Mouse (Mus musculus) liver, adult 2 months (tissue): ENCODE data around the gene Cdh1. TPM values are rescaled to one million over a fixed set of nuclear protein-coding genes. Genes with fewer than 3 reads are reported as not detected.
A peak's percentile ranks its signal among the peaks of the same experiment; 100 is the strongest.
"Not testable (repeated sequence)": the region's sequence is repeated elsewhere in the genome, so short reads cannot be mapped to it uniquely, and the experiment has no call there.

Experiments used
- DNase-seq: peaks from one replicate; pipeline ENCODE4 v3.0.0-alpha.2; 2011; ENCODE audit warnings: low read depth, low spot score; ENCODE audit errors: extremely low read depth
- H3K27ac ChIP-seq: fragments of 200-500 bp; replicated peaks from 2 replicates; pipeline ENCODE4 v1.5.1; 2012; ENCODE audit warnings: low read depth, mild to moderate bottlenecking, control low read depth, inconsistent platforms, low read length; ENCODE audit not compliant: insufficient read depth
- H3K27me3 ChIP-seq: fragments of 200-500 bp; 2 replicates; pipeline ENCODE4 v1.6.1; 2012; ENCODE audit warnings: mild to moderate bottlenecking, moderate library complexity, low read length, inconsistent platforms; ENCODE audit not compliant: control insufficient read depth, insufficient read depth
- H3K36me3 ChIP-seq: fragments of 200-500 bp; 2 replicates; pipeline ENCODE4 v1.6.1; 2012; ENCODE audit warnings: low read length, inconsistent platforms; ENCODE audit not compliant: control insufficient read depth, insufficient read depth
- H3K4me1 ChIP-seq: fragments of 200-500 bp; 2 replicates; pipeline ENCODE4 v1.6.1; 2011; ENCODE audit warnings: low read length; ENCODE audit not compliant: control insufficient read depth, insufficient read depth
- H3K4me3 ChIP-seq: fragments of 200-500 bp; 2 replicates; pipeline ENCODE4 v1.5.1; 2011; ENCODE audit warnings: low read depth, mild to moderate bottlenecking, control low read depth, low read length, moderate library complexity; ENCODE audit not compliant: insufficient read depth
- H3K79me2 ChIP-seq: fragments of 200-500 bp; 2 replicates; pipeline ENCODE4 v1.6.1; 2012; ENCODE audit warnings: inconsistent platforms, mild to moderate bottlenecking, low read length, moderate library complexity; ENCODE audit not compliant: control insufficient read depth, insufficient read depth
- H3K9ac ChIP-seq: fragments of 200-500 bp; 2 replicates; pipeline ENCODE4 v1.6.1; 2012; ENCODE audit warnings: low read depth, mild to moderate bottlenecking, control low read depth, inconsistent platforms, low read length
- CTCF ChIP-seq: fragments of 200-500 bp; IDR thresholded peaks from 2 replicates; pipeline ENCODE4 v1.5.1; 2011; ENCODE audit warnings: low read depth, low read length, control low read depth
- POLR2A ChIP-seq: fragments of 200-500 bp; IDR thresholded peaks from 2 replicates; pipeline ENCODE4 v1.6.1; 2011; ENCODE audit warnings: low read length, control low read depth; ENCODE audit not compliant: insufficient read depth; ENCODE audit errors: extremely low read depth
- WGBS: fragments of 180-500 bp; shearing (Covaris S2); methylation state at CpG from one replicate; pipeline ENCODE4 v1.1.7; 2018; 5-methylcytosine and 5-hydroxymethylcytosine counted together
- polyA plus RNA-seq: library from polyadenylated mRNA; depleted of rRNA; stranded (reverse); fragments of >200 nt; gene quantifications from 2 replicates; pipeline ENCODE4 v1.2.3, GENCODE M21; 2012
- total RNA-seq: library from RNA; depleted of rRNA; stranded (reverse); fragments of >200 nt; gene quantifications from 2 replicates; pipeline ENCODE4 v1.2.3, GENCODE M21; 2014

The Cdh1 gene
- total and polyA plus RNA-seq, 2 experiments: 17.5 to 19.8 TPM

DNA sequence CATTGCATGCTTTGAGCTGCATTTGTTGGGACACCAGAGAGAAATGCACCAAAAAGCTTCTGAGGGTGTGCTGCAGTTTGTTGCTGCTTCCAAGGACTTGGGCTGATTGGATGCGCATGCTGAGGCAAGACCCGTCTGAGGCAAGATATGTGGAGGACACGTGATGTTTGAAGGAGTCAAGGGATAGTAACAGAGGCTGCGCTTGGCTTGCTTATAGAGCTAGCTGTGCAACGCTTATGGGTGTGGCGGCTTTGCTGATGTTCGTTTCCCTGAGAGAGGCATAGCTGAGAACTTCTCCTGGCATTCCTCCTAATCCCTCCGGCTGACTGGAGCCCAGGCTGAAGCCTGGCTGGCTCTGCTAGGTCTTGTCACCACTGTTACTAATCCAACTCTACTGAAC is 16.3 kb upstream of the Cdh1 start:
- no peak overlapping the region for H3K9ac ChIP-seq
- 95% methylated on average over 8 of the region's 8 CpGs for WGBS
- H3K4me1 ChIP-seq: no peaks in the 10 kb centered on the region; the same call in 1 of the 2 replicates
- no peak for TF ChIP-seq CTCF
- TF ChIP-seq POLR2A: no peak
- no peaks in the 10 kb centered on the region for H3K27me3 ChIP-seq
- no peak overlapping the region for H3K4me3 ChIP-seq
- no peak for DNase-seq
- no peaks in the 10 kb centered on the region for H3K36me3 ChIP-seq
- no peak overlapping the region for H3K27ac ChIP-seq
- no peaks in the 10 kb centered on the region for H3K79me2 ChIP-seq

DNA sequence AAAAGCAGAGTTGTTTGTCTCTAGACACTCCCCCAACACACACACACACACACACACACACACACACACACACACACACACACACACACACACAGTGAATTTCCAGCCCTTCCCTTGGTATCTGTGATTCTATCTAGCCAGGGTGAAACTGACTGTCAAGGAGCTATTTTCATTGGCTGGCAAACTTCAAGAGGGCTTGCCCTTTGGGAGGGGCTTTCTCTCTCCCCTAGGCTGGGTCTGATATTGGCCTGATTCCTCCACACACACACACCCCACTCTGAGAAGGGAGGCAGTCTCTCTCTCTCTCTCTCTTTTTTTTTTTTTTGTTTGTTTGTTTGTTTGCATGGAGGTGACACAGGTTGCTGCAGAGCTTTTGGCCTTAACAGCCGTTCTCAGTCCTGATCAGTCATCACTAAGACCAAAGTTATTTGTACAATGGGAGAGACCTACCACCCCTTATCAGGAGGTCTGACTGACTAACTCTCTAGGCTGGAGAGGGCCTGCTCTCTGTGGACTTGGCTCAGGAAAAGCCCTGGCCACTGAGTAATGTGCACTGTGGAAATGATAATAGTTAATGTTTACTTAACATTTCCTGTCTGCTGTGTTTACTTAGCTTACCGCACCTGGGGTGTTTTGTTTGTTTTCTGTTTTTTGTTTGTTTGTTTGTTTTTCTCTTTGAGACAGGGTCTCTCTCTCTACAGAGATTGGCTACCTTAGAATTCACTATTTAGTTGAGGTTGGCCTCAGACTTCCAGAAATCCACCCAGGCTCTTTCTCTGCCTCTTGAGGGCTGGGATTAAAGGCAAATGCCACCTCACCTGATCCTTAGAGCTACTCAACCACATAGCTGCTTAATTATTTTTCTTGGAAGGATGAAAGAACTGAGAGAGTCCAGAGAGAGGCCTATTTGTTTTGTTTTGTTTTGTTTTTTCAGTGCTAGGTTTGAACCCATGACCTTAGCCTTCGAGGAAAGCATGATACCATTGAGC is 14.4 kb upstream of the Cdh1 start:
- 0 out of 2 replicates have a peak overlapping the region, but pooled peaks have one; percentile 1 for H3K27ac ChIP-seq
- no peaks in the 10 kb centered on the region; the same call in 1 of the 2 replicates for H3K4me1 ChIP-seq
- peak; percentile 70 for DNase-seq
- no peaks in the 10 kb centered on the region for H3K36me3 ChIP-seq
- H3K79me2 ChIP-seq: no peaks in the 10 kb centered on the region
- TF ChIP-seq CTCF (no peak), POLR2A (no peak)
- H3K9ac ChIP-seq: no peak overlapping the region
- 16% methylated on average over 3 of the region's 3 CpGs for WGBS
- no peak overlapping the region for H3K4me3 ChIP-seq
- no peaks in the 10 kb centered on the region for H3K27me3 ChIP-seq

DNA sequence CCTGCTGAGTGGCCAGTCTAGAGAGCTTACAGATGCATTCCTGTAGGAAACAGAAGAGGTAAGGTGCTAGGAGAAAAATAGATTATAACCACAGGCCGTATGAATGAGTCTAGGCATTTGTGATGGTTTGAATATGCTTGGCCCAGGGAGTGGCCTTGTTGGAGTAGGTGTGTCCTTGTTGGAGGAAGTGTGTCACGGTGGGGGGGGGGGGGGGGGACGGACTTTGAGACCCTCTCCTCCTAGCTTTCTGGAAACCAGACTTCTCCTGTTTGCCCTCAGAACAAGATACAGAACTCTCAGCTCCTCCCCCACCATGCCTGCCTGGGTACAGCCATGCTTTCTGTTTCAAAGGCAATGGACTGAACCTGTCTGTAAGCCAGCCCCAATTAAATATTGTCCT is 10.7 kb upstream of the Cdh1 start:
- no peak overlapping the region for H3K9ac ChIP-seq
- H3K27me3 ChIP-seq: no peaks in the 10 kb centered on the region
- 45% methylated on average over 3 of the region's 3 CpGs for WGBS
- peaks cover 8% of the 10 kb centered on the region; the same call in 1 of the 2 replicates for H3K4me1 ChIP-seq
- no peak for DNase-seq
- H3K79me2 ChIP-seq: no peaks in the 10 kb centered on the region
- no peak overlapping the region for H3K27ac ChIP-seq
- no peak for TF ChIP-seq CTCF
- no peak for TF ChIP-seq POLR2A
- H3K4me3 ChIP-seq: no peak overlapping the region
- no peaks in the 10 kb centered on the region for H3K36me3 ChIP-seq

DNA sequence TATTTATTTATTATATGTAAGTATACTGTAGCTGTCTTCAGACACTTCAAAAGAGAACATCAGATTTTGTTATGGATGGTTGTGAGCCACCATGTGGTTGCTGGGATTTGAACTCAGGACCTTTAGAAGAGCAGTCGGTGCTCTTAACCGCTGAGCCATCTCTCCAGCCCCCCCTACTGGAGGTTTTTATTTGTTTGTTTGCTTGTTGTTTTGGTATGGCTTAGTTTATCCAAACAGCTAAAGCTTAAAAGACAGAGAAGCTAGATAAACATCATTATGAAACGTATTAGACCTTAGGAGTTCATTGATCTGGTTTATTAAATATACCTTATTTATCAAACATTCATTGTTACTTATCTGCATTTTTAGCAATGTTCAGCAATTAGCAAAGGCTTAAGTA is 7.5 kb upstream of the Cdh1 start:
- not testable (repeated sequence) for H3K27me3 ChIP-seq, H3K79me2 ChIP-seq, H3K36me3 ChIP-seq, H3K4me3 ChIP-seq, H3K27ac ChIP-seq, DNase-seq, H3K9ac ChIP-seq
- H3K4me1 ChIP-seq: peaks cover 11% of the 10 kb centered on the region; the same call in 1 of the 2 replicates
- 72% methylated on average over 3 of the region's 3 CpGs for WGBS

DNA sequence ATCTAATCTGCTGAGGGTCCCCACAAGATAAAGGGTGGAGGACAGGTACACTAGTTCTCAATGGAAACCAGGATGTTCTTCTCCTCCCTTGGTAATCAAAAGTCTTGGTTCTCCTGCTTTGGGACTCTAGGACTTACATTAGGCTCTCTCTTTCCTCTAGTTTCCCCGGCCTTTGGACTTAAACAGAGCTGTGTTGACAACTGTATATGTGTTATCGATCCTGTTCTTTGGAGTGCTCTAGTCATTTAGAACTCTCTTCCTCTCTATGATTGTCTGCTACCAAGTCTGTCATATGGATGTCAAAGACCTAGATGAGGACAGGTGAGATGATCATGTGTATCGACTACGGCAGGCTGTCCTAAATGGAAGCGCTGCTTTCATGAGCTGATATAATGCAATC is 6.1 kb upstream of the Cdh1 start:
- H3K4me3 ChIP-seq: no peak overlapping the region
- TF ChIP-seq CTCF (no peak), POLR2A (no peak)
- WGBS: 38% methylated on average over 5 of the region's 5 CpGs
- H3K79me2 ChIP-seq: no peaks in the 10 kb centered on the region
- DNase-seq: peak; percentile 73
- H3K9ac ChIP-seq: no peak overlapping the region
- no peaks in the 10 kb centered on the region for H3K36me3 ChIP-seq
- no peak overlapping the region for H3K27ac ChIP-seq
- H3K4me1 ChIP-seq: peaks cover 11% of the 10 kb centered on the region; the same call in 1 of the 2 replicates
- no peaks in the 10 kb centered on the region for H3K27me3 ChIP-seq
